Mouse (Mus musculus) intestine, postnatal 0 days (tissue): ENCODE measurements around the gene Gm15319. TPM values are rescaled to one million over a fixed set of nuclear protein-coding genes. Genes with fewer than 3 reads are reported as not detected.
"Not testable (repeated sequence)": the region's sequence is repeated elsewhere in the genome, so short reads cannot be mapped to it uniquely, and the experiment has no call there.

Experiments
- ATAC-seq: fragments of 200-750 bp; cut with Nextera tagmentation; 2 replicates; pipeline ENCODE4 v1.8.0; 2017; ENCODE audit warnings: mild to moderate bottlenecking, moderate TSS enrichment, moderate library complexity
- H3K27ac ChIP-seq: fragments of 300-500 bp; sonication (generic); 2 replicates; pipeline ENCODE4 v1.5.1; 2014; ENCODE audit warnings: mild to moderate bottlenecking, low read depth, low read length, moderate library complexity
- H3K27me3 ChIP-seq: fragments of 300-500 bp; sonication (generic); replicated peaks from 2 replicates; pipeline ENCODE4 v1.6.1; 2014; ENCODE audit warnings: low read length, mixed read lengths; ENCODE audit not compliant: control insufficient read depth, insufficient read depth
- H3K36me3 ChIP-seq: fragments of 300-500 bp; sonication (generic); 2 replicates; pipeline ENCODE4 v1.6.1; 2014; ENCODE audit warnings: mild to moderate bottlenecking, moderate library complexity; ENCODE audit not compliant: control insufficient read depth, insufficient read depth
- H3K4me1 ChIP-seq: fragments of 300-500 bp; sonication (generic); replicated peaks from 2 replicates; pipeline ENCODE4 v1.6.1; 2014; ENCODE audit warnings: antibody characterized with exemption, low read length, mixed read lengths; ENCODE audit not compliant: control insufficient read depth, insufficient read depth
- H3K4me2 ChIP-seq: fragments of 300-500 bp; sonication (generic); replicated peaks from 2 replicates; pipeline ENCODE4 v1.6.1; 2014; ENCODE audit warnings: low read depth, mild to moderate bottlenecking, moderate library complexity
- H3K4me3 ChIP-seq: fragments of 300-500 bp; sonication (generic); 2 replicates; pipeline ENCODE4 v1.5.1; 2014; ENCODE audit warnings: low read depth, low read length
- H3K9ac ChIP-seq: fragments of 300-500 bp; sonication (generic); 2 replicates; pipeline ENCODE4 v1.6.1; 2014; ENCODE audit warnings: mild to moderate bottlenecking, low read depth, low read length
- H3K9me3 ChIP-seq: fragments of 300-500 bp; sonication (generic); 2 replicates; pipeline ENCODE4 v1.6.1; 2016; ENCODE audit warnings: mixed run types; ENCODE audit not compliant: control insufficient read depth
- CTCF ChIP-seq: sonication (generic); IDR thresholded peaks from 2 replicates; pipeline ENCODE4 v1.5.1; 2016; ENCODE audit warnings: low read depth, mild to moderate bottlenecking, control low read depth, antibody characterized with exemption, moderate library complexity
- WGBS: fragments of 180-500 bp; shearing (Covaris S2); extraction: QIAGEN DNeasy Blood & Tissue Kit; methylation state at CpG from one replicate; pipeline ENCODE4 v1.1.7; 2014; 5-methylcytosine and 5-hydroxymethylcytosine counted together
- polyA plus RNA-seq: library from polyadenylated mRNA; unstranded; fragments of >200 nt; fragmentation: Nextera tagmentation; extraction: Ambion mirVana; gene quantifications from 2 replicates; pipeline ENCODE4 v1.2.1, GENCODE M21; 2015

The Gm15319 gene
- 0.12 TPM in 1 of 2 replicates, not detected in the other for polyA plus RNA-seq

DNA sequence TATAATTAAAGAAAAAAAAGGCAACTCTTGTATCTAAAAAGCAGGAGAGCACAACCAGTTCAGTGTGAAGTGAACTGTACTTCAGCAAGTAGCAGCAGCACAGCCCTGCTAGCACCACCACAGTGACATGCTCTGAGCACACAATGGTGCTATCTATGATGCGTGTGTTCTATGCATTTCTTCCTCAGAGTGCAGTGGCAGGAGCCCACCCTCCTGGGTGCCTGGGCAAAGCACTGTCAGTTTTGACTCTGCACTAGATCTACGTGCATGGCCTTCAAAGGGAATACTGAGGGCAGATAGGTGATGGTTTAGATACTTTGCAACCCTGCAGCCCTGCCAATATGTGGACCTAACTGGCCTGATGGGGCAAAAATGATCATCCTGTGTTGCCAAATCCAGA is at the start of gene Gm15319:
Gene Gm15319 (minus strand): TSS at position 101 of the 400 bp plus-strand sequence.
- WGBS: no CpG with 5 or more reads among the region's 2 CpGs
- not testable (repeated sequence) for H3K36me3 ChIP-seq, H3K4me1 ChIP-seq, H3K4me2 ChIP-seq, H3K9me3 ChIP-seq, H3K4me3 ChIP-seq, H3K9ac ChIP-seq, ATAC-seq, H3K27ac ChIP-seq, H3K27me3 ChIP-seq

DNA sequence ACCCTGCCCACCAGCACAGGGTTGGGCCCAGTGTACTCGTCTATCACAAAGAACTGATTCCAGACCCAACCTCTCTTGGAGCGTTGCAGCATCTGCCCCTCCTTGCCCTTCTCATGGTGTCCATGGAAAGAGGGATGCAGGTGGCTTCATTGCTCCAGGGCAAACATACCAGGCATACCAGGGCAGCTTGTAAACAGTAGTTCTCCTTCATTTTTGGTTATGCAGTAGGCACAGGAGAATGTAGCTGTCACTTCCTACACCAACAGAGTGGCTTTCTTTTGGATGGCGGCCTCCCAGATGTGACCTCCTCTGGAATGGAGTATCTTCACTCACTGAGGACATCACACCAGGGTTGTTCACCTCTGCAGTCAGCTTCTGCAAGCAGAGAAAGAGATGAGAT is 47.3 kb upstream of the Gm15319 start:
- not testable (repeated sequence) for H3K4me1 ChIP-seq, H3K9me3 ChIP-seq, H3K4me3 ChIP-seq, ATAC-seq, H3K27ac ChIP-seq, H3K9ac ChIP-seq, H3K36me3 ChIP-seq, H3K27me3 ChIP-seq, H3K4me2 ChIP-seq
- no CpG with 5 or more reads among the region's 3 CpGs for WGBS

DNA sequence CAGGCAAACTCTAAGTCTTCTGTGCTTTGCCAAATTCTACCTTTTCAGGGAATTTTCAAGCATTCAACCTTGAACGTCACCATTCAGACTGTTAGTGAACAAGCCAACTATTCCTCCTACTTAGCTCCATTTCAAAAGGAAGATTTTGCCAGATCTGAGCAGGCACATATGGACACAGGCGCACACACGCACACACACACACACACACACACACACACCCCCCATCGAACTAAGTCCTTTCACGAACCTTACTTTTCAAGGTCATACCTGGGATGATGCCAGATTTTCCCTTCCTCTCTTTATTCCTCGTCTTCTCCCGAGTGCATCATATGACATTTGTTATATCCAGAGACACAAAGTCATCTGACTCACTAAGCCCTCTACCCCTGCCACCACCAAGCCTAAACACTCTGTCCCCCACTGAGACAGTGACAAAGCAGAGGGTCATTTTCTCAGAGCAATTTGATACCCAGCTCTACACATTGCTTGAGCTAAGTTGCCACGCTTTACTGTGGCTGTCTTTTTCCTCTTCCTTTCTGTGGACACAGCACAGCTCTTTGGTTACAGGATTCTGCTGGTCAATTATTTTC is 45.5 kb upstream of the Gm15319 start:
- H3K27ac ChIP-seq, H3K36me3 ChIP-seq, H3K4me2 ChIP-seq, H3K9ac ChIP-seq, H3K4me1 ChIP-seq, ATAC-seq, H3K4me3 ChIP-seq, H3K9me3 ChIP-seq, H3K27me3 ChIP-seq: not testable (repeated sequence)
- WGBS: 92% methylated on average over 7 of the region's 8 CpGs

DNA sequence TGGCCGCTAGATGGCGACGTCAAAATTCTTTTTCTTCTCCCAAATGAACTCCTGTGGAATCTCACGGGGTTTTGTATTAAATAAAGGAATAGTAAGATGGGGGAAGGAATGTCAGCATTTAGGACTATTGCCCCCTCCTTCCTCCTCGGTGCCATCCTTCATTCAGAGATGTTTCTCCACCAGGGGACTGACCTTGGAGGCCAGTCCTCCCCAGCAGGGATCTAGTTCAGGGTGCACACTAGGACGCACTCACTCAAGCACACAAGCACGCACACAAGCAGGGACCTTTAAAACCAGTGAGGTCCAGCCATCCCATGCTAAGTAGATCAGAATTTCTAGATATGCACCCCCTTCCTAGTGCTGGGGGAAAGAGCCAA is 26.3 kb upstream of the Gm15319 start:
- H3K27me3 ChIP-seq, H3K36me3 ChIP-seq, H3K9ac ChIP-seq, H3K4me2 ChIP-seq, H3K4me1 ChIP-seq, H3K27ac ChIP-seq, H3K4me3 ChIP-seq, H3K9me3 ChIP-seq, ATAC-seq: not testable (repeated sequence)
- TF ChIP-seq CTCF: peak; percentile 32
- WGBS: 13% methylated on average over 2 of the region's 7 CpGs

- not testable (repeated sequence) for H3K4me1 ChIP-seq, H3K36me3 ChIP-seq, H3K27me3 ChIP-seq, H3K4me3 ChIP-seq, H3K27ac ChIP-seq, H3K9me3 ChIP-seq, H3K4me2 ChIP-seq, H3K9ac ChIP-seq
- ATAC-seq: peak; percentile 56
- 80% methylated on average over 1 of the region's 7 CpGs for WGBS
Measured at GRCm38 (mm10) chr8:20388706-20389362, 25.8 kb upstream of the Gm15319 start.

- H3K27me3 ChIP-seq, H3K4me3 ChIP-seq, H3K9me3 ChIP-seq, H3K4me1 ChIP-seq, H3K27ac ChIP-seq, H3K9ac ChIP-seq, H3K4me2 ChIP-seq, H3K36me3 ChIP-seq: not testable (repeated sequence)
- 0 out of 2 replicates have a peak, but pooled peaks have one; percentile 28 for ATAC-seq
- 85% methylated on average over 2 of the region's 8 CpGs for WGBS
Measured at GRCm38 (mm10) chr8:20387121-20387794, 24.2 kb upstream of the Gm15319 start.

GRCm38 (mm10) chr8:20384990-20385389 is 22.0 kb upstream of the Gm15319 start:
- not testable (repeated sequence) for H3K36me3 ChIP-seq, H3K4me3 ChIP-seq, H3K4me1 ChIP-seq, H3K27me3 ChIP-seq, H3K9ac ChIP-seq, H3K4me2 ChIP-seq, H3K9me3 ChIP-seq, ATAC-seq, H3K27ac ChIP-seq
- no CpG with 5 or more reads among the region's 2 CpGs for WGBS

DNA sequence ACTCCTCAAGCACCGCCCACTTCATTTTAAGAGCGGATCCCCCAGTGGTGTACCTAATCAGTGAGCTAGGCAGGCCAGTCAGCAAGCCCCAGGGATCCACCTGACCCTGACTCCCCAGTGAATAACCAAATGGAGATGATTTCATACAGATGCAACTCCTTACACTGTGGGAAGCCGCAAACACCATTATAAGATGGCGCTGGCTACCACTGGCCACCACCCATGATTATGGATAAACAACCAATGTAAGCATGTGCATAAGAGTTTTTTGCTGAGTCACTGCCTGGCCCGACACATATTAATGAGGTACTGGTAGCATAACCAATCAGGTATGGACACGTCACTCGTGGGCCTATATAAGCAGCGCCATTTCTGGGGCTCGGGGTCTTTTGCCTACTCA is 21.1 kb upstream of the Gm15319 start:
- H3K4me1 ChIP-seq, H3K9me3 ChIP-seq, H3K9ac ChIP-seq, H3K27ac ChIP-seq, H3K36me3 ChIP-seq, H3K4me3 ChIP-seq, ATAC-seq, H3K4me2 ChIP-seq, H3K27me3 ChIP-seq: not testable (repeated sequence)
- 95% methylated on average over 7 of the region's 9 CpGs for WGBS

DNA sequence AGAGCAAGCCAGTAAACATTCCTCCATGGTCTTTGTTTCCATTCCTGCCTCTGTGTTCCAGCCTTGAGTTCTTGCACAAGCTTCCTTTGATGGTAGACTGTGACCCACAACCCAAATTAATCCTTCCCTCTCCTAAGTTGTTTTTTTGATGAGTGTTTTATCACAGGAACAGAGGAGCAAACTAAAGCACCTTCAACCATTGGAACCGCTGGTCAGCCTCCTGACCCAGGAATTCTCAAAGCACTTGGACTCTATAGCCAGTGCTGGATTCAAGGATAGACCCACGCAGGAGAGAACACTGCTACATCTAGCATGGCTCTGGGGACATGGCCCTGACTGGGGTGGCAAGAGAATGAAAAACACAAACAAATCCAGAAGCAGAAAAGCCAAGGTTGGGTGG is 19.1 kb upstream of the Gm15319 start:
- not testable (repeated sequence) for H3K4me2 ChIP-seq, H3K4me3 ChIP-seq, ATAC-seq, H3K4me1 ChIP-seq, H3K9ac ChIP-seq, H3K36me3 ChIP-seq, H3K27me3 ChIP-seq, H3K27ac ChIP-seq, H3K9me3 ChIP-seq
- 69% methylated on average over 2 of the region's 2 CpGs for WGBS
